Mouse (Mus musculus): ENCODE results near the gene Dnajc11.

DNA sequence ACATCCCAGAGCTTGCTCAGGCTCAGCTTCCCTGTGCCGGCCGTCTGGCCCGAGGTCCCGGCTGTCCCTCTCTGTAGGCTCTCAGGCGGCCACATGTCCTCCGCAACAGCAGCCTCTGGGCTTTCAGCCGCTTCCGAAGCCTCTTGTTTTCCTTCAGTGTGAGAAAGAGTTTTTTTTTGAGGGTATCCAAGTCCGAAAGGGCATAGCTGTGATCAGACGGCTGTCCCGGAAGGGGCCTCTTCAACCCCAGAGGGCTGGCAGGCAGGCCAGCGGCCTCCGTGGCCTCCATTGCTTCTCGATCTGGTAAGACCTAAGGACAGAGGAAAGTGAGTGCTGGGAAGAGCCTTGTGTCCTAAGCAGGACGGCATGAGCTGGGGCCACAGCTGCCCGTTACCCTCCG, 49.6 kb downstream of the Dnajc11 start:
- TF ChIP-seq POLR2A (IDR thresholded peaks at IDR 0.05; ENCODE audit: insufficient read length, low read depth) (no peak), CEBPB (IDR thresholded peaks at IDR 0.05; ENCODE audit: insufficient read depth, poor library complexity, severe bottlenecking) (no peak), MAX (IDR thresholded peaks at IDR 0.05; ENCODE audit: low read depth) (no peak)
